Mouse (Mus musculus): ENCODE results near the gene Cyb5r3. TPM values are rescaled to one million over a fixed set of nuclear protein-coding genes. Genes with fewer than 3 reads are reported as not detected.
A peak's percentile ranks its signal among the peaks of the same experiment; 100 is the strongest.

Cyb5r3 gene
- polyA plus RNA-seq, 1 experiment from 2014 or later, result 175 TPM

- no peak overlapping the region for H3K4me3 ChIP-seq (ENCODE audit: low read length)
- H3K36me3 ChIP-seq (ENCODE audit: control insufficient read depth, insufficient read depth, low read length), result no peaks in the 10 kb centered on the region
- H3K9ac ChIP-seq (ENCODE audit: low read depth, low read length), result no peak overlapping the region
- no peak overlapping the region for H3K4me2 ChIP-seq (replicated peaks; ENCODE audit: low read depth, low read length)
- no peaks in the 10 kb centered on the region for H3K9me3 ChIP-seq (ENCODE audit: control insufficient read depth, low read length)
- H3K4me1 ChIP-seq (ENCODE audit: control insufficient read depth, insufficient read depth, low read length), result peaks cover 7% of the 10 kb centered on the region; the same call in 1 of the 2 replicates
- 13% methylated on average over 10 of the region's 10 CpGs for WGBS
- no peak overlapping the region for H3K27ac ChIP-seq (ENCODE audit: low read depth, low read length)
- no peaks in the 10 kb centered on the region for H3K27me3 ChIP-seq (ENCODE audit: control insufficient read depth, insufficient read depth, low read length)
- peak; percentile 50 for ATAC-seq (ENCODE audit: low FRiP score, low TSS enrichment)
Measured at GRCm38 (mm10) chr15:83204731-83205451, 32.5 kb upstream of the Cyb5r3 start.

GRCm38 (mm10) chr15:83202412-83202811 is 30.0 kb upstream of the Cyb5r3 start:
- no peak for ATAC-seq (ENCODE audit: low FRiP score, low TSS enrichment)

GRCm38 (mm10) chr15:83193413-83193812 is 21.0 kb upstream of the Cyb5r3 start:
- Histone ChIP-seq H3K27ac (ENCODE audit: low read depth, low read length) (no peak overlapping the region), H3K9me3 (ENCODE audit: control insufficient read depth, low read length) (no peaks in the 10 kb centered on the region), H3K4me3 (ENCODE audit: low read length) (no peak overlapping the region), H3K36me3 (ENCODE audit: control insufficient read depth, insufficient read depth, low read length) (no peaks in the 10 kb centered on the region), H3K4me1 (ENCODE audit: control insufficient read depth, insufficient read depth, low read length) (no peaks in the 10 kb centered on the region), H3K27me3 (ENCODE audit: control insufficient read depth, insufficient read depth, low read length) (no peaks in the 10 kb centered on the region), H3K4me2 (replicated peaks; ENCODE audit: low read depth, low read length) (no peak overlapping the region), H3K9ac (ENCODE audit: low read depth, low read length) (no peak overlapping the region)
- 89% methylated on average over 4 of the region's 4 CpGs for WGBS
- ATAC-seq (ENCODE audit: low FRiP score, low TSS enrichment), result no peak

More at GRCm38 (mm10) chr15:83202412-83202811, 30.0 kb upstream of the Cyb5r3 start:
- Histone ChIP-seq H3K4me3 (ENCODE audit: low read length) (no peak overlapping the region), H3K9me3 (ENCODE audit: control insufficient read depth, low read length) (no peaks in the 10 kb centered on the region), H3K4me2 (replicated peaks; ENCODE audit: low read depth, low read length) (no peak overlapping the region), H3K36me3 (ENCODE audit: control insufficient read depth, insufficient read depth, low read length) (no peaks in the 10 kb centered on the region), H3K9ac (ENCODE audit: low read depth, low read length) (no peak overlapping the region), H3K27ac (ENCODE audit: low read depth, low read length) (no peak overlapping the region), H3K27me3 (ENCODE audit: control insufficient read depth, insufficient read depth, low read length) (no peaks in the 10 kb centered on the region), H3K4me1 (ENCODE audit: control insufficient read depth, insufficient read depth, low read length) (no peaks in the 10 kb centered on the region; the same call in 1 of the 2 replicates)
- WGBS, result 80% methylated on average over 4 of the region's 4 CpGs

- no peaks in the 10 kb centered on the region for H3K9me3 ChIP-seq (ENCODE audit: control insufficient read depth, low read length)
- 0 out of 2 replicates have a peak, but pooled peaks cover 2% of the 10 kb centered on the region for H3K4me1 ChIP-seq (ENCODE audit: control insufficient read depth, insufficient read depth, low read length)
- no peak overlapping the region for H3K4me2 ChIP-seq (replicated peaks; ENCODE audit: low read depth, low read length)
- no peaks in the 10 kb centered on the region for H3K27me3 ChIP-seq (ENCODE audit: control insufficient read depth, insufficient read depth, low read length)
- WGBS, result 33% methylated on average over 5 of the region's 5 CpGs
- H3K36me3 ChIP-seq (ENCODE audit: control insufficient read depth, insufficient read depth, low read length), result no peaks in the 10 kb centered on the region
- no peak overlapping the region for H3K9ac ChIP-seq (ENCODE audit: low read depth, low read length)
- H3K27ac ChIP-seq (ENCODE audit: low read depth, low read length), result no peak overlapping the region
- peak; percentile 78 for ATAC-seq (ENCODE audit: low FRiP score, low TSS enrichment)
- H3K4me3 ChIP-seq (ENCODE audit: low read length), result no peak overlapping the region
Measured at GRCm38 (mm10) chr15:83182351-83182750, 10.0 kb upstream of the Cyb5r3 start.

GRCm38 (mm10) chr15:83181800-83182330 is 9.5 kb upstream of the Cyb5r3 start:
- no peak overlapping the region for H3K27ac ChIP-seq (ENCODE audit: low read depth, low read length)
- no peaks in the 10 kb centered on the region for H3K27me3 ChIP-seq (ENCODE audit: control insufficient read depth, insufficient read depth, low read length)
- H3K36me3 ChIP-seq (ENCODE audit: control insufficient read depth, insufficient read depth, low read length), result no peaks in the 10 kb centered on the region
- 61% methylated on average over 4 of the region's 4 CpGs for WGBS
- 0 out of 2 replicates have a peak, but pooled peaks cover 2% of the 10 kb centered on the region for H3K4me1 ChIP-seq (ENCODE audit: control insufficient read depth, insufficient read depth, low read length)
- H3K4me2 ChIP-seq (replicated peaks; ENCODE audit: low read depth, low read length), result no peak overlapping the region
- no peak for ATAC-seq (ENCODE audit: low FRiP score, low TSS enrichment)
- H3K9ac ChIP-seq (ENCODE audit: low read depth, low read length), result no peak overlapping the region; the same call in 1 of the 2 replicates
- H3K9me3 ChIP-seq (ENCODE audit: control insufficient read depth, low read length), result no peaks in the 10 kb centered on the region
- H3K4me3 ChIP-seq (ENCODE audit: low read length), result no peak overlapping the region

GRCm38 (mm10) chr15:83180004-83180403 is 7.6 kb upstream of the Cyb5r3 start:
- Histone ChIP-seq H3K4me2 (replicated peaks; ENCODE audit: low read depth, low read length) (no peak overlapping the region), H3K27ac (ENCODE audit: low read depth, low read length) (no peak overlapping the region), H3K27me3 (ENCODE audit: control insufficient read depth, insufficient read depth, low read length) (no peaks in the 10 kb centered on the region), H3K9me3 (ENCODE audit: control insufficient read depth, low read length) (no peaks in the 10 kb centered on the region), H3K4me3 (ENCODE audit: low read length) (no peak overlapping the region), H3K36me3 (ENCODE audit: control insufficient read depth, insufficient read depth, low read length) (no peaks in the 10 kb centered on the region), H3K9ac (ENCODE audit: low read depth, low read length) (no peak overlapping the region), H3K4me1 (ENCODE audit: control insufficient read depth, insufficient read depth, low read length) (0 out of 2 replicates have a peak, but pooled peaks cover 2% of the 10 kb centered on the region)
- ATAC-seq (ENCODE audit: low FRiP score, low TSS enrichment), result no peak
- 90% methylated on average over 6 of the region's 6 CpGs for WGBS

GRCm38 (mm10) chr15:83176653-83177052 is 4.3 kb upstream of the Cyb5r3 start:
- Histone ChIP-seq H3K9ac (ENCODE audit: low read depth, low read length) (no peak overlapping the region), H3K9me3 (ENCODE audit: control insufficient read depth, low read length) (no peaks in the 10 kb centered on the region), H3K4me3 (ENCODE audit: low read length) (no peak overlapping the region), H3K4me1 (ENCODE audit: control insufficient read depth, insufficient read depth, low read length) (0 out of 2 replicates have a peak, but pooled peaks cover 5% of the 10 kb centered on the region), H3K27me3 (ENCODE audit: control insufficient read depth, insufficient read depth, low read length) (no peaks in the 10 kb centered on the region), H3K36me3 (ENCODE audit: control insufficient read depth, insufficient read depth, low read length) (no peaks in the 10 kb centered on the region), H3K27ac (ENCODE audit: low read depth, low read length) (no peak overlapping the region), H3K4me2 (replicated peaks; ENCODE audit: low read depth, low read length) (no peak overlapping the region)
- WGBS, result 74% methylated on average over 4 of the region's 4 CpGs
- no peak for ATAC-seq (ENCODE audit: low FRiP score, low TSS enrichment)

- no peak overlapping the region for H3K4me2 ChIP-seq (replicated peaks; ENCODE audit: low read depth, low read length)
- H3K4me1 ChIP-seq (ENCODE audit: control insufficient read depth, insufficient read depth, low read length), result peaks cover 22% of the 10 kb centered on the region
- 89% methylated on average over 14 of the region's 14 CpGs for WGBS
- no peak overlapping the region for H3K9ac ChIP-seq (ENCODE audit: low read depth, low read length)
- H3K4me3 ChIP-seq (ENCODE audit: low read length), result no peak overlapping the region
- no peaks in the 10 kb centered on the region for H3K27me3 ChIP-seq (ENCODE audit: control insufficient read depth, insufficient read depth, low read length)
- H3K9me3 ChIP-seq (ENCODE audit: control insufficient read depth, low read length), result no peaks in the 10 kb centered on the region
- H3K36me3 ChIP-seq (ENCODE audit: control insufficient read depth, insufficient read depth, low read length), result no peaks in the 10 kb centered on the region
- no peak for ATAC-seq (ENCODE audit: low FRiP score, low TSS enrichment)
- H3K27ac ChIP-seq (ENCODE audit: low read depth, low read length), result no peak overlapping the region
Measured at GRCm38 (mm10) chr15:83173914-83174884, 1.8 kb upstream of the Cyb5r3 start.
